Mouse (Mus musculus) mouse trophoblast stem cell (cell line): ENCODE results near the gene Taar6.

Source experiments
- in situ Hi-C, 2 experiments: fragments of 300-500 bp; cut with MseI, MboI; formaldehyde crosslinking; loops; 2 replicates in 1 of 2; 3 replicates in 1 of 2; pipeline ENCODE4 v1.15.1; 2025

Taar6 gene

GRCm38 (mm10) chr10:23937613-23938012 is 47.8 kb downstream of the Taar6 start:
- in situ Hi-C loops = no loop called here
